Mouse (Mus musculus): ENCODE results near the gene Cck.

Gene Cck

DNA sequence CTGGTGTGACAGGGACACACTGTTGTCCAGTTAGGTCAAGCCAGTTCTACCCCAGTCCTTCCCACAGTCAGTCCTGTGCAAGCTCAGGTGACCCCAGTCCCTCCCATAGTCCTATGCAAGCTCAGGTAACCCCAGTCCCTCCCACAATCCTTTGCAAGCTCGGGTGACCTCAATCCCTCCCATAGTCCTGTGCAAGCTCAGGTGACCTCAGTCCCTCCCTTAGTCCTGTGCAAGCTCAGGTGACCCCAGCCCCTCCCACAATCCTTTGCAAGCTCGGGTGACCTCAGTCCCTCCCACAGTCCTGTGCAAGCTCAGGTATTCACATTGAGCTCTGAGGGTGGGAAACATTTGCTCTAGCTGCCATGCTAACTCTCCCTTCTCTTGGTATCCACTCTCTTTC, 35.5 kb downstream of the Cck start:
- no peak for DNase-seq (ENCODE audit: low spot score)

DNA sequence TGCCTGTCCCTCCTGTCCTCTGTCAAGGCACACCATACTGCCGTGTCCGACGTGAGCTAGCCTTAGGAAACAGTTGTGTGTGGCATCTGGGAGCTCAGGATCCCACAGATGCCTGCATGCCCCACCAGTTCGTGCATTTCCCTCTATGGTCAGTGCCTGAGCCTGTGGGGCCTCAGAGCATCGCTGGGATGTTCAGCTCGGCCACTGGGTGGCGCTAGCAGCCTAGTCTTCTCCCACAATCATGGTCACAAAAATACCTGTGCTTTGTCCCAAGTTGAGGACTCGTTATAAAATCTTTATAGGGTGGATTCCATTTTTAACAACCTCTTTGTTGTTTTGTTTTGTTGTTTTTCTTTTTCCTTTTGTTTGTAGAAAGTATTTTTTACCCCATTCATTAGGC, 37.0 kb downstream of the Cck start:
- DNase-seq (ENCODE audit: low spot score) = no peak

- no peak for DNase-seq (ENCODE audit: low spot score)
Measured at GRCm38 (mm10) chr9:121456739-121457515, 38.6 kb downstream of the Cck start.

DNA sequence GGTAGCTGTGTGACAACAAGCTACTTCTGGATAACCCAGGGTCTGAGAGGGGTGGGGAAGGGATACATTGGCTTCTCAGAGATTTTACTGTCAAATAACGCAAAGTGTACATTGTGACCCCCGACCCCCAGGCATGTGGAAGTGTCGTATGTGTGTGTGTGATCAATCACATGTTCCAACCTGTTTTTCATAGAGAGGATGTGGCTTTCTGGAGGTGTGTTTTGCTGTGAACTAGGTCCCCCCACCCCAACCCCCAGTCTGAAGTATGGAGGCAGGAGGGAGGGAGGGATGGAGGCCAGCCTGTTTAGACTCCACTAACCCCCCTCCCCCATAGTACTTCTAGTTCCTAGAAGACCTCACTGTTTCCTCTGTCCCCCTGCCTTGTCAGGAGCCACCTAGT, 40.6 kb downstream of the Cck start:
- DNase-seq (ENCODE audit: low spot score) = no peak

GRCm38 (mm10) chr9:121452342-121452942, 43.1 kb downstream of the Cck start:
- peak; percentile 38 for DNase-seq (ENCODE audit: low spot score)

GRCm38 (mm10) chr9:121446431-121446831, 49.1 kb downstream of the Cck start:
- DNase-seq (ENCODE audit: low spot score) = no peak

DNA sequence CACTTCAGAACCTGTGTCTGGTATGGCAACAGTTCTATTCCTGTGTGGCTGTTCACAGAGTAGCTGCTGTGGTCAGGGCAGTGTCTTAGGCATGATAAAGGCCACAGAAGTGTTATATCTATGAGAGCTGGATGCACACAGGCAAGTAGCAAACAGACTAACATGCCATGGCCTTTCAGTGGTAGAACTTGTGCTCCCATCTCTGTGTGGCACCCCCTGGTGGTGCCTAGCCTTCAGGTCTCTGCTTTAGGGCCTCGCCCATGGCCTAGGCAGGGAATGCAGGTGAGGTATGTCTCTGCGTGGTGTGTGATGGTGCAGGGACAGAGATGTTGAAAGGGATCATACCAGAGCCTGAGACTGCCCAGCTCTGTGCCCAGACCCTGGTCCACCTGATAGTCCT, 50.1 kb downstream of the Cck start:
- DNase-seq (ENCODE audit: low spot score) = no peak

DNA sequence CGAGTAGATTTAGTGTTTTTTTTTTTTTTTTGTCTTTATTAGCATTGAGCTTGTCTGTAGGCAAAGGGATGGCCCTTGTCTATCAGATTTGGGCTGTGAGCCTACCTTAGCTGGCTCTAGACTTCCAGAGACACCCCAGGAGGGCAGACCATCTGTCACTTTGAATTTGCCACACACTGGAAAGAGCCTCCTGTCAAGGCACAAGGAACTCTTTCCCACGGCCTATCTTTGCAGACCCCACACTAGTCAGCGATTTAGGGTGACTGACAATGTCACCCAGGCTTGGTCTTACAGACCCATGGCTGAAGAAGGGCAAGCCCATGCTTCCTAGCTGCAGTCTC, 51.2 kb downstream of the Cck start:
- no peak for DNase-seq (ENCODE audit: low spot score)

DNA sequence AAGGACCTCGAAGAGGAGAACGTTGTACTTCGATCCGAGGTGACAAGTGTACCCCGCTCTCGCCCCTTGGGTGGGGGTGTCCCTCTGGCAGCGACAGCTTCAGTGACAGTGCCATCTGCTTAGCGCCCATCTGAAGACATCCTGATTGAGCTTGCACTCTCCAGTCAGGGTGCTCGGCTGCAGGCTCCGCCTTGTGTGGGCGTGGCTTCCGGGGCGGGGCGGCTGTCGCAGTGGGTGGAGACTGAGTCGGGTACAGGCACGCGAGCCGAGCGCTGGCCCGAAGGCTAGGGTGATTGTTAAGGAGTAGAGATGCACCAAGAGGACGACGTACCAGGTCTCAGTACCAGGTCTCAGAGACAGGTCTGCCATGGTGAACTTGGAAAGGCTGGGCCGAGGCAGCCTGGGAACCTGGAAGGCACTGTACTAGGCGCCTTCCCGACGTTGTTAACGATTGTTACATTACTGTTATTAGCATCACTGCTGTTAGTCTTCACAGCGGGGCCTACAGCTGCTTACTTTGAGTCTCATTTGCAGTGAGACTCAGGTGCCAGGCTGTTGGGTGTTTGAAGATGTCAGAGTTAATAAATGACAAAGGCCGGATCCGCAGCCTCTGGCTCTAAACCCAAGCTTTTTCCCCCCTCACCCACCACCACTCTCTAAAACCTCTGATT, 51.7 kb downstream of the Cck start:
- DNase-seq (ENCODE audit: low spot score) = peak; percentile 79

- no peak for DNase-seq (ENCODE audit: low spot score)
Measured at GRCm38 (mm10) chr9:121442145-121442544, 53.3 kb downstream of the Cck start.
